13 mouse cellular contexts compared by ENCODE assay signal in genomic region chr9:76003637-76004036, GRCm38 (mm10). TPM values are rescaled to one million over a fixed set of nuclear protein-coding genes. Genes with fewer than 3 reads are reported as not detected.
DNase-seq lines count a peak whose midpoint lies in the region; ATAC-seq and TF ChIP-seq lines count a peak whose summit lies in the region.
"Had no signal": no experiment of that assay in that cellular context is flagged by ENCODE, and none has a peak within 500 bp of the region (broad histone marks: within the 10 kb centered on the region; RNA-seq: fewer than 3 reads in every experiment).

No protein-coding gene starts in this region.

- no peak overlapping the region for H3K9ac ChIP-seq in midbrain, embryonic 11.5 days (ENCODE audit: low read length)
- no peak overlapping the region for H3K9ac ChIP-seq in midbrain, postnatal 0 days (replicated peaks; ENCODE audit: low read length, poor library complexity, severe bottlenecking)
- H3K9ac ChIP-seq in lung, embryonic 16.5 days (ENCODE audit: low read length): no peak overlapping the region
- H3K9ac ChIP-seq: liver, embryonic 14.5 days; midbrain, embryonic 13.5 days had no signal

- H3K4me1 ChIP-seq in midbrain, embryonic 11.5 days (ENCODE audit: control insufficient read depth, insufficient read depth, low read length): no peaks in the 10 kb centered on the region
- H3K4me1 ChIP-seq in midbrain, postnatal 0 days (ENCODE audit: insufficient read depth, low read length): no peaks in the 10 kb centered on the region
- H3K4me1 ChIP-seq in embryonic fibroblast, embryonic 13.5 days (ENCODE audit: control insufficient read depth, insufficient read depth, low read length): peaks cover 14% of the 10 kb centered on the region
- H3K4me1 ChIP-seq in lung, embryonic 16.5 days (replicated peaks; ENCODE audit: control insufficient read depth, insufficient read depth, low read length): peaks cover 40% of the 10 kb centered on the region
- H3K4me1 ChIP-seq: midbrain, embryonic 13.5 days had no signal

- WGBS in midbrain, embryonic 11.5 days: 71% methylated on average over 6 of the region's 6 CpGs
- 70% methylated on average over 6 of the region's 6 CpGs for whole genome bisulfite sequencing in midbrain, postnatal 0 days
- WGBS in lung, embryonic 16.5 days: 18% methylated on average over 6 of the region's 6 CpGs

- H3K36me3 ChIP-seq in midbrain, embryonic 11.5 days (ENCODE audit: control insufficient read depth, insufficient read depth, low read length): no peaks in the 10 kb centered on the region
- H3K36me3 ChIP-seq in midbrain, postnatal 0 days (ENCODE audit: insufficient read depth, low read length): no peaks in the 10 kb centered on the region
- H3K36me3 ChIP-seq in lung, embryonic 16.5 days (ENCODE audit: control insufficient read depth, insufficient read depth, low read length): no peaks in the 10 kb centered on the region
- H3K36me3 ChIP-seq: G1E; midbrain, embryonic 13.5 days had no signal

- DNase-seq in midbrain, embryonic 11.5 days (ENCODE audit: low spot score, missing footprints): peak; percentile 56
- DNase-seq in midbrain, postnatal 0 days (ENCODE audit: low spot score): no peak
- DNase-seq in frontal cortex, postnatal 14 days (ENCODE audit: low spot score in 2 of 2): no peak
- no peak for DNase-seq in right cerebral cortex, postnatal 14 days
- no peak for DNase-seq in adrenal gland, postnatal 25 days
- DNase-seq: cerebellum, postnatal 36 days; kidney, adult 11 months; right cerebral cortex, postnatal 25 days had no signal

- no peaks in the 10 kb centered on the region for H3K27me3 ChIP-seq in midbrain, embryonic 11.5 days (ENCODE audit: control insufficient read depth, insufficient read depth, low read length)
- H3K27me3 ChIP-seq in midbrain, postnatal 0 days (ENCODE audit: insufficient read depth, low read length): no peaks in the 10 kb centered on the region
- H3K27me3 ChIP-seq in lung, embryonic 16.5 days (ENCODE audit: control insufficient read depth, insufficient read depth, low read depth, low read length): no peaks in the 10 kb centered on the region
- H3K27me3 ChIP-seq: midbrain, embryonic 13.5 days had no signal

- H3K9me3 ChIP-seq in midbrain, embryonic 11.5 days (ENCODE audit: control insufficient read depth, low read length): no peaks in the 10 kb centered on the region
- no peaks in the 10 kb centered on the region for H3K9me3 ChIP-seq in midbrain, postnatal 0 days (ENCODE audit: low read length)
- H3K9me3 ChIP-seq in lung, embryonic 16.5 days (ENCODE audit: control insufficient read depth, low read length): no peaks in the 10 kb centered on the region
- H3K9me3 ChIP-seq: G1E; midbrain, embryonic 13.5 days had no signal

- H3K4me2 ChIP-seq in midbrain, embryonic 11.5 days: no peak overlapping the region
- no peak overlapping the region for H3K4me2 ChIP-seq in midbrain, postnatal 0 days (ENCODE audit: low read depth, low read length, poor library complexity, severe bottlenecking)
- H3K4me2 ChIP-seq in lung, embryonic 16.5 days (ENCODE audit: low read depth, low read length): peak overlapping the region; percentile 38
- H3K4me2 ChIP-seq: midbrain, embryonic 13.5 days had no signal

- no peak for TF ChIP-seq CTCF in midbrain, postnatal 0 days (IDR thresholded peaks at IDR 0.05)
- no peak for TF ChIP-seq CTCF in embryonic fibroblast, embryonic 13.5 days (IDR thresholded peaks at IDR 0.05; ENCODE audit: borderline replicate concordance, insufficient read depth, low read length)

- H3K27ac ChIP-seq in midbrain, embryonic 11.5 days (ENCODE audit: low read depth, low read length): no peak overlapping the region
- H3K27ac ChIP-seq in midbrain, postnatal 0 days (ENCODE audit: low read depth, low read length): no peak overlapping the region
- H3K27ac ChIP-seq in embryonic fibroblast, embryonic 13.5 days (ENCODE audit: insufficient read depth, low read length): peak overlapping the region; percentile 73; the same call in 1 of the 2 replicates
- H3K27ac ChIP-seq in lung, embryonic 16.5 days (ENCODE audit: low read length): peak overlapping the region; percentile 82
- H3K27ac ChIP-seq: liver, embryonic 14.5 days; midbrain, embryonic 13.5 days had no signal

- no peak overlapping the region for H3K4me3 ChIP-seq in midbrain, embryonic 11.5 days (ENCODE audit: low read depth, low read length)
- H3K4me3 ChIP-seq in midbrain, postnatal 0 days (ENCODE audit: low read depth, low read length): no peak overlapping the region
- no peak overlapping the region for H3K4me3 ChIP-seq in embryonic fibroblast, embryonic 13.5 days (ENCODE audit: insufficient read depth, low read length)
- no peak overlapping the region for H3K4me3 ChIP-seq in lung, embryonic 16.5 days (ENCODE audit: low read length)
- H3K4me3 ChIP-seq: midbrain, embryonic 13.5 days had no signal

- ATAC-seq in midbrain, embryonic 11.5 days (ENCODE audit: low FRiP score): no peak
- no peak for ATAC-seq in midbrain, postnatal 0 days (ENCODE audit: low FRiP score)
- peak; percentile 29 for ATAC-seq in lung, embryonic 16.5 days (ENCODE audit: low read depth)
- ATAC-seq: midbrain, embryonic 13.5 days had no signal

- TF ChIP-seq POLR2A in embryonic fibroblast, embryonic 13.5 days (IDR thresholded peaks at IDR 0.05; ENCODE audit: low read depth, low read length): no peak

RNA-seq across cellular contexts. Expression of gene Hmgcll1, which starts 11.0 kb away (rescaled TPM):
- polyA plus RNA-seq in midbrain, embryonic 11.5 days (2014; fragmentation: Nextera tagmentation; extraction: Ambion mirVana): 13.9 and 14.3 TPM in 2 replicates
- 29.8 and 32.4 TPM in 2 replicates for total RNA-seq in midbrain, postnatal 0 days (2014; rRNA removed)
- 16.8 and 18.9 TPM in 2 replicates for polyA plus RNA-seq in midbrain, postnatal 0 days (2015; fragmentation: Nextera tagmentation; extraction: Ambion mirVana)
- 3.5 and 4.3 TPM in 2 replicates for polyA plus RNA-seq in embryonic fibroblast, embryonic 13.5 days (2011; ENCODE audit: insufficient read length, low read depth, missing spikeins)
- polyA plus RNA-seq in lung, embryonic 16.5 days (2015; fragmentation: Nextera tagmentation; extraction: Ambion mirVana): 10.5 and 10.8 TPM in 2 replicates
- 2.1 and 3.0 TPM in 2 replicates for total RNA-seq in adrenal gland, postnatal 25 days (2021)
- polyA plus RNA-seq: G1E had no signal

Comparison
In these comparisons a context has a peak if more than half of its experiments do, and no peak if none do; other contexts are left out.
1. H3K27ac ChIP-seq: peak in embryonic fibroblast, embryonic 13.5 days (single experiment) and lung, embryonic 16.5 days (single experiment); none in midbrain, embryonic 11.5 days (single experiment) and midbrain, postnatal 0 days (single experiment).